Mouse (Mus musculus) right cerebral cortex, postnatal 4 days (tissue): ENCODE results near the gene Gm17359.
A peak's percentile ranks its signal among the peaks of the same experiment; 100 is the strongest.

Experiments used
- DNase-seq: peaks from one replicate; pipeline ENCODE4 v3.0.0-alpha.2; 2022

Gm17359 gene

DNA sequence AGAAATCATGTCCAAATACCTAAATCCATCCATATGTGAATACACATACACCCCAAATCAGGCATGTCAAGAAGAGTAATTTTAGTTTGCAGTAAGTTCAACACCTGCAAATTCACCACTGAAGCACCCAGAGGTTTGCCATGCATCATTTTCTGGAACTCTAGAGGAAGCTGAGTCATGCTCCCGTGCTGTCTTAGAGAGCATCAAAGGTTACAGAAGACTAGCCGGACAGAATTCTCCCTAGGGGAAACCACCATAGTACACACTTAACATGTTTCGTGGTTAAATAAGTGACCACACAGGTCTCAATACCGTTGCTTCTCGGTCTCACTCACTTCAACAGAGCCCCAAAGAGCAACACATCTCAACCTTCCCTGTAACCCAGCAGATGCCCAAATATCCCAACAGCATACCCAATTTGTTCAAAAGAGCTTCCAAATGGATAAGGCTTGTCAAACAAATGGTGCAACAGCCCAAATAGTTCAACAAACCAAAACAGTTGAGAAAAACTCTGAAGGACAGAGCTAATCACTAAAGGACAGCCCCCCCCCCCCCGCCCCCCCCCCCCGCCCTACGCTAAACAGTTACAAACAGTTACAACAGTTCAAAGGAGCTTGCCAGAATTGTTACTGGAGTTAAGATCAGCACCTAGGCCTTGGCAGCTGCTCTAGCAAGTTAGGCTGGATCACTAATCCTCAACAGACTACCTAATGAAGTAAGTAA lies at the start of gene Gm17359:
TSS of gene Gm17359 (plus strand) at position 618 of the 723 bp plus-strand sequence.
- DNase-seq = no peak

DNA sequence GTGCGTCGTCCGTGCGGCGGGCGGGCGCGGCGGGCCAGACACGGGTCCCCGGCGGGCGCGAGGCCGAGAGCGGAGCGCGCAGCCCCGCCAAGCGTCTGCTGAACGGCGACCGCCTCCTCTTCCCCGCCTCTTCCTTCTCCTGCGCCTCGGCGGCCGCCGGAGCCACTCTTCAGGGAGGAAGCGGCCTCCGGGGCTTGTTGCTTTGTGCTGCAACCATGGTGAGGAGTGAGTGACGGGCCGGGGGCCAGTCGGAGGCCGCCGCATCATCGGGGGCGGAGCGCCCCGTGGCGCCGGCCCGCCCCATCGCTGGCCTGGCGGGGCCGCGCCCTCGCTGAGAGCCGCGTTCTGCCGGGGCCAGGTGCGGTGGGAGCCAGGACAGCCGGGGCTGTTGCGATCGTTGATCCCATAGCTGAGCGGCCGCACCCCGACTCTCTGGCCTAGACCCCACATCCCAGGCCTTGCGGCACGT lies 49.3 kb upstream of the Gm17359 start:
- peak; percentile 90 for DNase-seq

DNA sequence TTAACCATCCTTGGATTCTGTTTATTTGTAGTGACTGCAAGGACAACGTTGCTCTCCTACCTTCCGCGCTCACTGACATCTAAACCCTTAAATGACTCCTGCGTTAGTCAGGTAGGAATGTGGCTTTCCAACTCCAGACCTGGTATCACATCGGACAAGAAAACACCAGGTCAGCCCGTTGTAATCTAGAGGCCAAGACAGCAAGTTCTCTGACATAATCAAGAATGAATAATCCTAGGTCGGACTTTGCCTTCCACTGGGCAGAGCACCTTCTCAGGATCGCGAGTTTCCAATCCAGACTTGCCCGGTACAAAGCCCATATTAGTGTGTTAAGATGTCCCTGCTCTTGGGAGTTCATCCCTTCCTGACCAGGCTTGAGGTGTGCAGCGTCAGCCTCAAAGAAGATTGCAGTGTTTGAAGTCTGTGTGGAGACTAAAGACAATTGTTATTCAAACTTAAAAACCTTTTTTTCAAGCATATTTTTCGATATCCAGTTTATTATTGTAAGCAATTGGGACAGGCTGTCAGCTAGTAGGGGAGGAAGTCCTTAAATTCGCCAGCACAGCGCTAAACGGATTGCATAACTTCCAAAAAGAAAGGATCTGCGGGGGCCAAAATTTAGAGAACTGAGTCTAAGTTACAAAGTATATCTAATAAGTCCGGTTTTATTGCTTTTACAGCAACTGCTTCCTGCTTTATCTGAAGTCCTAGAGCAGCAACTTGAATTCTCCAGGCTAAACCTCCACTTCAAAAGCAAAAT lies 48.6 kb upstream of the Gm17359 start:
- DNase-seq = no peak

DNA sequence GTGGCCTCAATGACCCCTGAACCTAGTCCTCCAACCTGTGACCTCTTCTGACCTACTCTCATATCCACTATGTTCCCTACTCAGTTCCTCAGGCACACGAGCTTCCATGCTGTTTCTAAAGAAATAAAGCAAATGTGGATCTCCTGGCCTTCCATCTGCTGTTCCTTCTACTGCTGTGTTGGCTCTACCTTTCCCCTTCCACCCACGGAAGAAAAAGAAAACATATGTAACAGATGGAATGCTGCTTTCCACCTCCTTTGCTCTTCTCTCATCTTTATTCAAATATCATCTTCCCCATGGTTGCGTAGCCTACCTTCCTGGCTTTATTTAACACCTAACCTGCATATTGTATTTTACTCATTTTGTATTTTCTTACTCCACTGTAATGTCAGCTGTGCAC lies 47.4 kb upstream of the Gm17359 start:
- DNase-seq = no peak

DNA sequence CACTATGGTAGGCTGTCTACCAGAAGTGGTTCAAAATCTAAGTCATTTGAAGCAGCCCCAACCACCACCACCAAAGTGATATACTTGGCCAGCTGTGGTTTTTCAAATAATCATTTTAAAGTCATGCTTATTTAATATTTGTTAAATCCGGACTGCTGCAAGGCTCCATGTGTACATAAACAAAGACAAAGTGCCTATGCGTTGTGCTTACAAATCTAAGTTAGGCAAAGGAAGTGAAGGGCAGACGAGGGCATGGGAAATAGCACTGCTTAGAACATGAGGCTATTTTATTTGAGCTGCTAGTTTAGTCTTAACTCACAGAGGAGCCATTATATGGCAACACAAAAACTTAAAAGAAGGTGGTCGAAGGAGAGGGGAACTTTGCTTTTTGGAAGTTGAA lies 43.4 kb upstream of the Gm17359 start:
- no peak for DNase-seq

DNA sequence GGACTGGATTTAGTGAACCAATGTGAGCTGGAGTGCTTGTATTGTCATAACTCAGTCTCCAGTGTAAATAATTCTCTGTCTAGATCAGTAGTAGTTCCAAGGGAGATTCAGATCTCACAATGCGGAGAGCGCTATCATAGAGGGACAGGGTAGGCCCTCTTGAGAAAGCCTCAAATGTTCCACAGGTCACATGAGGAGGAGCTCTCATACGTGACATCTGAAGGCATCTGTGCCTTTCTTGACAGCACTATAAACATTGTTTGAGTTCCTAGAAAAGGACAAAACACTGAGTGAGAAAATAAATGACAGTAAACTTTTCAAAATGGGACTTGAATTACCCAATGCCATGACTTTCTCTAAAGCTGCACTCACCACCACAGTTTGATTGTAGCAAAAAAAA lies 41.8 kb upstream of the Gm17359 start:
- DNase-seq = no peak

DNA sequence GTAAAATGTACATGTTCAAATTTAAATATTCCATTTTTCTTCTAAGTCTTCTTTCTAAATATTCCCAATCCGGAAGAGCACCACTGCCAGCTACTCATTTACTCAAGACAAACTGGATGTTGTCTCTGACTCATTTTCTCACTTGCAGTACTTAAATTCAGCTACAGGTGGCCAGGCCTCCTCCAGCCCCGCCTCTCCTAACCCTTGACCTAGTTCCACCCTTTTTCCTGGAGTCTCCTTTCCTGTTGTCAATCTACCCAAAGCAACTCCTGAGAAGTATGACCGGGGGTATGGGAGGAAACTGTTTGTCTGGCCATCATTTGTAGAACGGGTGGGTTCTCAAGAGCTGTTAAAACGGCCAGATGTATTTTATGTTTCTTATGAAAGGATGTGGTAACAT lies 40.4 kb upstream of the Gm17359 start:
- no peak for DNase-seq

DNA sequence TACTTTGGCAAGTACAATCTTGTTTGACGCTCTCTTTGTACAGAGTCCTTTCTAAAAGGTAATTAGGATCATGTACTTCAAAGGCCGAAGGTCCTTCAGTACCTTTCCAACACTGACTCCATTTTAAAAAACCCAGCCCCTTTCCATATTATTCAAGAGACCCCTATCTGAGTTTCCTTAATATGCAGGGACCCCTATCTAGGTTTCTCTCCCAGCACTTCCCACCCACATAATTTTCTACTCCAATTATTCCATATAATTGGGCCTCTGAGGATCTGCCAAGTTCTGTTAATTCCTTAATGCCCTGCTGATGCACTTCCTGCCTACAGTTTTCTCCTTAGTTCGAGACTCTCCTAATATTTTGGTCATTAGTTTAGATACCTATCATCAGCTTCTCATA lies 39.9 kb upstream of the Gm17359 start:
- no peak for DNase-seq

DNA sequence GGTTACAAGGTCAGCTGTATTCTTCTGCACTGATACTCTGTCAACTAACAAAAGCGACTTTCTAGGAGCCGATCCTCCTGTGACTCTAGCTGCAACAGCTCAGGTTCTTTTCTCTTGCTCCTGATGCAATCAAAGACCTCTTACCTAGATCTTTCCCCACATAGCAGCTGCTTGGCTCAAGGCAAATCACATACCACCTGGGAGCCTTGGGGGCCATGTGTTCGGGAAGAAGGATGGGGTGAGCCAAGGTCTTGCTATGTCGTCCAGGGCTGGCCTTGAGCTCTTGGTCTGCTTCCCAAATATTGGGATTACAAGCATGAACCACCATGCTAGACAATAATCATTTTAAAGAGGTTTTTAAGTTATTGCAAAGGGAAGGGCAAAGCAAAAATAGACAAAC lies 39.2 kb upstream of the Gm17359 start:
- DNase-seq = no peak

DNA sequence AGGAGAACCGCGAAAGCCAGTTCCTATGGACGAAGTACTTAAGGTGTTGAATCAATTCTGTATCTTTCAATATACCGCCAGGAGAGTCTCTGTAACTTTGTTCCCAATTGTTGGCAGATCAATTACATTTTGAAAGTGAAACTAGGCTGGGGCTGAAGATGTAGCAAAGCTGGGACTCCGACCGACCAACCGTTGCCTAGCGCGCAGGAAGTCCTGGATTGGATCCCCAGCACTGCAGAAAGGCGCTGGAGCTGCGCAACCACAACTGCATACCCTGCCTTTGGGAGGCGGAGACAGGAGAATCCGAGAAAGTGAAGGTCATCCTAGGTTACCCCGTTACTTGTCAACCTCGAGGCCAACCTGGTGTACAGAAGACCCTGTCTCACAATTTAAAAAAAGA lies 37.1 kb upstream of the Gm17359 start:
- no peak for DNase-seq

DNA sequence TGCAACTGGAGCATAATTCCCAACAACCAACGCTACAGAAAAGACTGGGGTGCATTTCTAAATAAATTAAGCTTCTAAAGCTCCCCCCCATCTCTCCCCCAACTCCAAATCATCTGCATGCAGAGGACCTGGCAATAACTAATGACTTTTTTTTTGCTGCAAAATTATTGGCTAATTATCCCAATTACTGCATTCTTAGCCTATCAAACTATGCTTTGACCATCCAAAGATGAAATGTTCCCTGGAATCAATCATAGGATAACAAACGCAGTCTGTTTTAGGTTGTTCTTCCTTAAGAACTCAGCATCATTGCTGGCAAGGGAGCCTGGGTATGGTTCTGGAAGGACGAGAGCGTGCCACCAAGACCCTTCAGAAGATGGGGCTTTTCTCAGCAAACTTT lies 27.9 kb upstream of the Gm17359 start:
- no peak for DNase-seq

DNA sequence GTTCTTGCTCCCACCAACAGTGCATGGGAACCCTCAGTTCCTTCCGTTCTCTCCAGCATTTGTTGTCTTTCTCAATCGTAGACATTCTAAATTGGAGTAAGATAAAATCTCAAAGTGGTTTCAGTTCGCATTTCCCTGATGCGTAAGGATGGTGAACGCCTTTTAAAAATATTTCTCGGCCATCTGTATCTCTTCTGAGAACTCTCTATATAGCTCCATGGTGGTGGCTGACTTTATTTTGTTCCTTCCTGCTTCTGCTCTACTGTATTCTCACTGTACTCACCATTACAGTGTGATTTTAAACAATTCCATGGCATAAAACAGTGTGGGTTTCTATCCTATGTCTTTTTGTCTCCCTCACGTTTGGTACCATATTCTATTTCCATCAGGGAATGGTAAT lies 26.3 kb upstream of the Gm17359 start:
- DNase-seq = no peak

DNA sequence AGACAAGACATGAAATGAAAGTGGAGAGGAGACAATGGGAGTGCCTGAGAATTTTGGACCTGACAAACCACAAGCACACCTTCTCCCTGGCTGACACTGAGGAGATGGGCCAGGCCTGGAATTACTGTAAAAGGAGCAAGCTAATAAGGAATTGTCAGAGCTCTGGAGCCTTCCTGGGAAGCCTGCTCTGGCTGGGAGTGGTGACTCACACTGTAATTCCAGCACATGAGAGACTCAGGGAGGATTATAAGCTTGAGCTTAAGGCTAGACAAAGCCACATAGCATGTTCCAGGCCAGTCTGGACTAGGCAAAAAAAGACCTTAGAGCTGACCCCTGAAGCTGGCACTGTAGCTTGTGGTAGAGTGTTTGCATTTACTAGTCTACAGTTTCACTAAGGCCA lies 24.6 kb upstream of the Gm17359 start:
- no peak for DNase-seq

DNA sequence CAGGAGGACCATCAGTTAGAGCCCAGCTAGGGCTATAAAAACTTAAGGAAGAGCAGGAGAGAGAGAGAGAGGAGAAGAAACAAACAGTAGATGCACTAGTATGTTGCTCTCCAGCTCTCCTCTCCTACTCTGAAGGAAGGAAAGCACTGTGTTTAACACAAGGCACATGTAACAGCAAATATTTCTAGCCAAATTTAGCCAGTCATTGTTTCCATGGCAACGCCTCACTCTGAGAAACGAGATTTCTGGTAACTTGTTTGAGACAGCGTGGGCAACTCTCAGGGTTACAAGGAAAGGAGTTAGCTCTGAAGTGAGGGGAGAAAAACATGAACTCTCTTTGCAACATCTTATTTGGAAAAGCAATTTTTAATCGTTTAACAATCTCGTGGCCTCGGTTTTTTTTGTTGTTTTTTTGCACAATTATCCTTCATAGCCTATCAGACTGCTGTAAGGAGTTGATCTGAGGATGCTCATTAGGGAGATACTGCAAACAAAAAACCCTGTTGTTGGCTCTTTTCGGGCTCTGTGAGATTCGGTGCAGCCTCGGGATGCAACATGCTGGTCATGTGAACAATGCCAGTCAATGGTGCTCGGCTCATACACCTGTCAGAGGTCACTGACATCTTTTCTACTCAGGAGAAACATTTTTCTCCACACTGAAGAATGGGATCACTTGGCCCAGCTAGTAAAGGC lies 22.3 kb upstream of the Gm17359 start:
- DNase-seq = peak; percentile 53

DNA sequence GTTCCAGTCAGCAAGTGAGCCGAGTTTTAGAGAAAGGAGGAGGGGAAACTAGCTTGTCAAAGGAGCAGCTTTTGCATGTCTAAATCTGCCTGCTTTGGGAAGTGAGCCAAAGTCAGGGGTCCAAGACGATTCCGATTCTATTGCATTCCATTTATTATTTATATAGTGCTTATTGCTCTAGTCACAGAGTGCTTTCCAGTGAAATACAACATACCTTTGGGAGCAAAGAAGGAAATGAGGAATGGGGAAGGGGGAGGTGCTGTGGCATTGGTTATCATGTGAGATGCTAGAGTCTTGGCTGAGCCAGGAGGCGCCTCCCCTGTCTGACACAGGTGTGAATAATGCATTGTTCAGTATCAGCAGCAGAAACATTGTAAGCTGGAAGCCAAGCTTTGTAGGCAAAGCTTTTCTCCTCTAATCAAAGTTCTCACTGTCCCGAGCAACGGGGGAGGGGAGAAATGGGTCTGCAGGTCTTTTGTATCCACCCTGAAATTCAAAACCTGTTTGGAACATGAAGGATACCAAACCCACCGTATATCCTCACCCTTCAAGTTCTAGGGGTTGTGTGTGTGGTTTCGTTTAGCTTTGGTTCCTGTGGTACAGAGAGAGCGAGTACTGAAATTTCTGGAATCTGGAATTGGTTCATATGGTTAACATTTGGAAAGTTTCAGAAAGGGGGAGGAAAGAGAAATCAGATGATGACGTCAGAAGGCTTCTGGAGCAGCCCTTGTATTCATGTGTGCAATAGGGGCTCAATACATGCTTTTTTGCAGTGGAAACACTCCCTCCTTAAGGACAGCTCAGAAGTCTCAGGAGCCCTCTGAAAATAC lies 11.5 kb upstream of the Gm17359 start:
- no peak for DNase-seq

DNA sequence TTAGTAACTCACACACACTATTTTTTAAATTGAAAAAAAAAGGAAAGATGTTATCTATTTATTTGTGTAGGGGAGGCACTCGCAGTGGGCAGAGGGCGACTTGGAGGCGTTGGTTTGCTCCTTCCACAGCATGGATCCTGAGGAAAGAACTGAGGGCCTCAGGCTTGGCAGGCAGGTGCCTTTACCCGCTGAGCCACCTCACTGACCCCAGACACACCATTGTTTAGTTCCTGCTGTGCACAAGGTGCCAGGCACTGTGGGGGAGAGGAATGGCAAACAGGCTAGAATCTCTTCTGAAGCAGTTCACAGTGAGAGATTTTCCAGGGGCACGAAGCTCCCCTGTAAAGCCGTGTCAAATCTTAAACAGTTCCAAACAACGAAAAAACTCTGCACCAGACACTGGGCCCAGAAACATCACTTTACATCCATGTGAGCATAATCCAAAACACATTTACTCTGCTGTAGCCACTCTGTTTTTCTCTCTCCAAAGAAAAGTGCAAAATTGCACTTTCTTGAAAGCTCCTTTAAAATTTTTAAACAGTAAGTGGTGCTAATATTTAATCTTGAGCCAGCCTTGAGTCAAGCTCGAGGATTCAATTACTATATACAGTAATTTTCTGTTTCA lies 6.7 kb upstream of the Gm17359 start:
- no peak for DNase-seq

DNA sequence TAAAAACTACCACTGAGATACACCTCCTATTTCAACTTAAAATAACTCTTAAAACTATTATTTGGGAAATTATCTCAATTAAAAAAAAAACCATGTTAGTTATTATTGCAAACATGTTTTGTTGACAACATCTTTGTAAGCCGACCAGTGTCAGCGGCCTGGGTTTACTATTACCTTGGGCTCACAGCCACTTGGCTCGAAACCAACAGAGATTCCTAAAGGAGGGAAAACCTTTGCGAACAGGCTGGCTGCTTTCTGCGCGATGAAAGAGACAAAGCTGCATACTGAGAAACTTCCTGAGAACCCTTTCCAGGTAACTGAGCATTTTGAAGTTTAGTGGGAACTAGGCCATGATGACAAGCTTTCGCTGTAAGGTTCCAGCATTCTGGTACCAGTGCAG lies 3.4 kb upstream of the Gm17359 start:
- DNase-seq = no peak

DNA sequence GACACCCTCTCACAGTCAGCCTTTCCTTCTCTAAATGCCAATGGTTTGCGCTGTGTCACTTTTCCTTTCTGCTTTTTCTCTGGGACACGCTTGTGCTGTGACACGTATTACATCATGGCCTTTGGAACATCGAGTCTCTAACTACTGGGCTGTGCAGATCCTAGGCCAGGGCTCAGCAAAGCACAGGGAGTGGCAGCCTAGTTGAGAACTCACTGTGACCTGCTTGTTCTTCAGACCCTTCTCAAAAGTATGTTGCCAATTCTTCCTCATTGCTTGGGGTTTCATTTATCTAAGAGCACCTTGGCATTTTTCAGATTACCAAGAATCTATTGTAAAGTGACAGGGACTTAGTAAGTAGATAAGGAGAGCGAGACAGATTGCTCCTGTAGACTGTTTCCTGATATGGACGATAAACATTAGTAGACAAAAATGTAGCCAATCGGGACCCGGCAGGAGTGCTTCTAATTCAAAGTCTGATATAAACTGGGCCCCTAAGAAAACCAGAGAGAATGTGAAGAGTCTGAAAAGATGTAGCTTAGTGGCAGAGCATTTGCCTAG lies 2.7 kb upstream of the Gm17359 start:
- DNase-seq = no peak

DNA sequence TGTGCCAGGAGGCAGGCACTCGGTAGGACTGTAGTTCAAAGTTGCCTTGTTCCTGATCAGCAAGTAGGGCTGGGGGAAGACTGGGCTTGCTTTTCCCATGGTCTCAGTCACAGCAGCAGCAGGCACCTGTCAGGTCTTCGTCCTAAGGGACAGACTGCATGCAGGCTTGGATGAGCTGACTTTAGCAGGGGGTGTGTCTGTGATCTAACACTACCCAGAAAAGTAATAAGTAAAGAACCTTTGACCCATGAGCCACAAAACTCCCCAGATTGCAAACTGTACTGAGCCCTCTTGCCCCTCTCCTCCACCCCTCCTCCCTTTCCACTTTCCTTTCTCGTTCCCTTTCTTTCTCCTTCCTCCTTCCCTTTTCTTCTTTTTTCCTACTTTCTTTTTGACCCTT lies 4.3 kb downstream of the Gm17359 start:
- no peak for DNase-seq

DNA sequence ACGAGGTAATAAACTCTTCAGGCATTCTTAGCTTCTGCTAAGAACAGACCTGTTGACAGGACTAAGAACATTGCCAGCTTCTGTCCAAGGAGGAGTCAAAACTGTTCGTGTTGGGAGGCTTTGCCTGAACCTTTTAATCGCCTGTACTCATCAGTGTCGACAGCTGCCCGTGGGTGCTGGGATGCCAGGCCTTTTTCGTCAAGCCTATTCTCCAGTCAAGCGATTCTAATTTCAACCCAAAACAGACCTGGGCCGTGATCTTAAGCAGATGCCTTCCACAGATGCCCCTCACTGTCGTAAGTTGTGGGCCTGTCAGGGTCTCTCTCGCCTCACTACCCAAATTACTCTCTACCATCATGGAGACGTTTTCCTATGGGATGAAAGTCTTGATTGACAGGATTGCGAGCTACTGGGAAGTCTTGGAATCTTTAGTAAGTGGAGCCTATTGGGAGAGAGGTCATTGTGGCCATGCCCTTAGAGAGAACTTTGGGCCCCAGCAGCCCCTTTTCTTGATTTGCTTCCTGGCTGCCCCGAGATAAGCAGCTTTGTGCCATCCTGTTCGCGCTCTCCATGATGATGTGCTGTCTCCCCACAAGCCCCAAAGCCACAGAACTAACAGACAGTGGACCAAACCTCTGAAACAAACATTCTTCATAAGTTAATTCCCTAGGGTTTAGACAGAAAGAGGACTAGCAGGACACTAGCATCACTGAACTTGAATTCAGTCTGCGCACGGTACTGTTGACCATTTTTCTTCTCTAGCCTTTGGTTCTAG lies 6.7 kb downstream of the Gm17359 start:
- no peak for DNase-seq

DNA sequence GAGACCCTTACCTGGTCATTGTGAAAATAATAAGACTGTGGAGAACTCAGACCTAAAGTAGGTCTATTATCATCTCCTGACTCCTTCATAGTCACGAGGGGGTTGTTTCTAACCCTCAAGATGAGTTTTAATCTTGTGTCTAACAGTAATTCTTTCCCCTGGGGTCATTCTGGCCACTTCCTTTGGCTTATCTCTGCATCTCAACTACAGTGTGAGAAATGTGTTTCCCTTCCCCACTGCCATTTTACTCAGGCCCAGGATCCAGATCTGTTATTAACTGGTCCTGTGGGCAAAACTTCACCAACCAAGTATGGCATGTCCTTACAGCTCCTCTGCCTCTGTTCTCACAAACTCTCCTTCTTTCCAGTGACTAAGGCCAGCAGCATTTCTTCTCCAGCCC lies 12.8 kb downstream of the Gm17359 start:
- DNase-seq = no peak
